Mouse (Mus musculus): Measurements from ENCODE around the gene Kctd2. TPM values are rescaled to one million over a fixed set of nuclear protein-coding genes. Genes with fewer than 3 reads are reported as not detected.
"Not testable (repeated sequence)": the region's sequence is repeated elsewhere in the genome, so short reads cannot be mapped to it uniquely, and the experiment has no call there.

Kctd2 gene
- polyA plus RNA-seq, 1 experiment from 2014 or later, result 22.7 TPM

DNA sequence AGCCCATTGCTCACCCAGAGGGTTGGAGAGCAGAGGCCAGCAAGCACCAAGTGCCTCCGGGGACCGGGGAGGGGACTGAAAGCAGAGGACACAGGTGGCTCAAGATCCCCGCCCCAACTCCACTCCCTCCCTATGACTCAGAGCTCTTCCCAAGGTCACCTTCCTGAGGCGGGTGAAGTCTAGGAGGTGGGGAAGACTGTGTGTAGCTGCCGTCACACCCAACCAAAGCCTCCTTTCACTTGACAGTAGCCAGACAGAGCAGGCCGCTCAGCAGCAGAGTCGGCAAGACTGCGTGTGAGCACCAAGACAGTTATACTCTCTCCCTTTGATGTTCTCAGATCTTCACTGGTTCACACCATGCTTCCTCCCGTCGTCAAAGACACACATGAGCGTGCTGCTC is 43.5 kb downstream of the Kctd2 start:
- no peaks in the 10 kb centered on the region for H3K36me3 ChIP-seq (ENCODE audit: control insufficient read depth, insufficient read depth, low read length)
- no peaks in the 10 kb centered on the region for H3K9me3 ChIP-seq (ENCODE audit: control insufficient read depth, low read length)
- whole genome bisulfite sequencing, result 51% methylated on average over 11 of the region's 11 CpGs
- peak overlapping the region; percentile 42; the same call in 1 of the 2 replicates for H3K27ac ChIP-seq (ENCODE audit: low read depth, low read length)
- H3K9ac ChIP-seq (ENCODE audit: low read depth, low read length), result no peak overlapping the region
- peak overlapping the region; percentile 22 for H3K4me2 ChIP-seq (replicated peaks; ENCODE audit: low read depth, low read length)
- H3K4me1 ChIP-seq (ENCODE audit: control insufficient read depth, insufficient read depth, low read length), result peaks cover 7% of the 10 kb centered on the region
- H3K4me3 ChIP-seq (ENCODE audit: low read length), result peak overlapping the region; percentile 17; the same call in 1 of the 2 replicates
- H3K27me3 ChIP-seq (ENCODE audit: control insufficient read depth, insufficient read depth, low read length), result no peaks in the 10 kb centered on the region
- no peak for ATAC-seq (ENCODE audit: low FRiP score, low TSS enrichment)

DNA sequence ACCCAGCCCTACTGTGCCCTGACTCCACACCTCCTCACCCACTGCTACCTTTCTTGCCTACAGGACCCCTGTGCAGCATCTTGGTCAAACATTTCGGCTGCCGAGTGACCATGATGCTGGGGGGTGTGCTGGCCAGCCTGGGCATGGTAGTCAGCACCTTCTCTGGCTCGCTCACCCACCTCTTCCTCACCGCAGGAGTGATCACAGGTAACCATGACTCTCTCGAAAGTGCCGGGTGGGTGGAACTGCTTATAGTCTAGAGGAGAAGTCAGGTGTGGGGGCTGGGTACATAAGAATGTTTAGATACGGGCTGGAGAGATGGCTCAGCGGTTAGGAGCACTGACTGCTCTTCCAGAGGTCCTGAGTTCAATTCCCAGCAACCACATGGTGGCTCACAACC is 44.9 kb downstream of the Kctd2 start:
- peaks cover 7% of the 10 kb centered on the region for H3K4me1 ChIP-seq (ENCODE audit: control insufficient read depth, insufficient read depth, low read length)
- no peak overlapping the region for H3K27ac ChIP-seq (ENCODE audit: low read depth, low read length)
- no peaks in the 10 kb centered on the region for H3K9me3 ChIP-seq (ENCODE audit: control insufficient read depth, low read length)
- ATAC-seq (ENCODE audit: low FRiP score, low TSS enrichment), result no peak
- no peak overlapping the region for H3K4me2 ChIP-seq (replicated peaks; ENCODE audit: low read depth, low read length)
- 88% methylated on average over 8 of the region's 8 CpGs for WGBS
- H3K4me3 ChIP-seq (ENCODE audit: low read length), result no peak overlapping the region
- no peak overlapping the region for H3K9ac ChIP-seq (ENCODE audit: low read depth, low read length)
- H3K36me3 ChIP-seq (ENCODE audit: control insufficient read depth, insufficient read depth, low read length), result no peaks in the 10 kb centered on the region
- no peaks in the 10 kb centered on the region for H3K27me3 ChIP-seq (ENCODE audit: control insufficient read depth, insufficient read depth, low read length)

DNA sequence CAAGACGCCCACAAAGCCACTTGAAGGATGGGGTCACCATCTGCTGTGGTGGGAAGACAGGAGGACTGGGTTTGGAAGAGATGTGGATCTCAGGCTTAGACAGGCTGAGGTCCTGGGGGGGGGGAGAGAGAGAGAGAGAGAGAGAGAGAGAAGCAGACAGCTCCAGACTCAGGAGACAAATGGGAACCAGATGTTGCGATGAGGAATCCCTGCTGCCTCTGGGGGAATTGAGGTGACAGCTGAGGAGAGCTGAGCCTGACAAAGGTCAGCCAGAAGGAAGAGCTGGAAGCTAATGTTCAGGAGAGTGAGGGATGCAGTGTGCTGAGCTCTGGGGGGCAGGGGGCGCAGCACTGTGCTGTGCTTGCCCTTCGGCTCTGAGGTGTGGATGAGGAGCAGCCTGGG is 47.3 kb downstream of the Kctd2 start:
- no peaks in the 10 kb centered on the region for H3K9me3 ChIP-seq (ENCODE audit: control insufficient read depth, low read length)
- H3K36me3 ChIP-seq (ENCODE audit: control insufficient read depth, insufficient read depth, low read length), result no peaks in the 10 kb centered on the region
- H3K27ac ChIP-seq (ENCODE audit: low read depth, low read length), result no peak overlapping the region
- no peak overlapping the region for H3K9ac ChIP-seq (ENCODE audit: low read depth, low read length)
- peaks cover 4% of the 10 kb centered on the region for H3K4me1 ChIP-seq (ENCODE audit: control insufficient read depth, insufficient read depth, low read length)
- H3K4me2 ChIP-seq (replicated peaks; ENCODE audit: low read depth, low read length), result no peak overlapping the region
- ATAC-seq (ENCODE audit: low FRiP score, low TSS enrichment), result peak; percentile 29
- H3K27me3 ChIP-seq (ENCODE audit: control insufficient read depth, insufficient read depth, low read length), result no peaks in the 10 kb centered on the region
- no peak overlapping the region for H3K4me3 ChIP-seq (ENCODE audit: low read length)
- whole genome bisulfite sequencing, result 16% methylated on average over 4 of the region's 4 CpGs

DNA sequence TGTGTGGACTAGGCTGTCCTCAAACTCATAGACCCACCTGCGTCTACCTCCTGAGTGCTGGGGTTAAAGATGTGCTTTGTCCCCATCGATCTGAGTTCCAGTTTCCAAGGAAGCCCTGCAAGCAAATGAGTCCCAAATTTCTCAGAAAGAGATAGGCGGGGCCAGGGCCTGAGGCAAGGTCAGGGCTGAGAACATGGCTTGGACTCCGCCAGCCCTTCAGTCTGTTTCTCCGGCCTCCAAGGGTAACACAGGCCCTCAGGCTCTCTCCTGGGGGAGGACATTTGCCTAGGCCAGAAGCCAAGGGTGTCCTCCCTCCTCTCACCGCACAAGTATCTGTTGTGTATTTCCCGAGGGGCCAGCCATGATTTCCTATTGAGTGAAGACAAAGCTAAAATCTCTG is 52.3 kb downstream of the Kctd2 start:
- no peak overlapping the region for H3K27ac ChIP-seq (ENCODE audit: low read depth, low read length)
- H3K4me1 ChIP-seq (ENCODE audit: control insufficient read depth, insufficient read depth, low read length), result peaks cover 29% of the 10 kb centered on the region
- WGBS, result 85% methylated on average over 7 of the region's 7 CpGs
- H3K9ac ChIP-seq (ENCODE audit: low read depth, low read length), result no peak overlapping the region
- H3K36me3 ChIP-seq (ENCODE audit: control insufficient read depth, insufficient read depth, low read length), result no peaks in the 10 kb centered on the region
- no peaks in the 10 kb centered on the region for H3K27me3 ChIP-seq (ENCODE audit: control insufficient read depth, insufficient read depth, low read length)
- no peak overlapping the region for H3K4me3 ChIP-seq (ENCODE audit: low read length)
- no peaks in the 10 kb centered on the region for H3K9me3 ChIP-seq (ENCODE audit: control insufficient read depth, low read length)
- no peak overlapping the region for H3K4me2 ChIP-seq (replicated peaks; ENCODE audit: low read depth, low read length)
- no peak for ATAC-seq (ENCODE audit: low FRiP score, low TSS enrichment)

DNA sequence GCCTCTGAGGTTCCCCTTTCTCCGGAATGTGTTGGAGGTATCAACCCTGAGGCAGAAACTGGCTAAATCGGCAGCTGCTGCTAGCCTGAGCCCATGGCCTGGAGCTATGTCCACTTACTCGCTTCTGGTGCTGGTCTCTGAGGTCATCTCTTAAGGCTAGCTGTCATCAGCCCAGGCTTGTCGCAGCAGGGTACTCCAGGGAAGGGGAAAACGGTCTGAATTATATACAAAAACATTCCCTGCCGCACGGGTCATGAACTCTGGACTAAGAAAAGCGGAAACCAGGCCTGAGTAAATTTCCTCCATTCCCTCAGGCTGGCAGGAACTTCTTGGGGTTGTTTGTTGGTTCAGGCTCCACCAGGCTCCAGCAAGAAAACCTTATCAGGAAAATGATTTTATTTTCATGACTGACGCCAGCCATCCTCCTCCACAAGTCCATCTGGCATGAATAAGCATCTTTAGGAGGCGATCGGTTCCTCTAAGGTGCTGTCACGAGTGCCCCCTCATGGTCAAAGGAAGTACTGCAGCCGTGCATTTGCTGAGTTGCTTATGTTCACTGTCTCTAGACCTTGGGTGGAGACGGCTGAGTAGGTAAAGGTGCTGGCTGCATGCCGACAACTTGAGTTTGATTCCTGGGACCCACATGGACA is 53.8 kb downstream of the Kctd2 start:
- Histone ChIP-seq H3K4me1 (ENCODE audit: control insufficient read depth, insufficient read depth, low read length) (peaks cover 26% of the 10 kb centered on the region), H3K4me3 (ENCODE audit: low read length) (no peak overlapping the region), H3K36me3 (ENCODE audit: control insufficient read depth, insufficient read depth, low read length) (no peaks in the 10 kb centered on the region), H3K9ac (ENCODE audit: low read depth, low read length) (no peak overlapping the region), H3K9me3 (ENCODE audit: control insufficient read depth, low read length) (no peaks in the 10 kb centered on the region), H3K4me2 (replicated peaks; ENCODE audit: low read depth, low read length) (peak overlapping the region; percentile 0; the same call in 1 of the 2 replicates), H3K27me3 (ENCODE audit: control insufficient read depth, insufficient read depth, low read length) (no peaks in the 10 kb centered on the region), H3K27ac (ENCODE audit: low read depth, low read length) (peak overlapping the region; percentile 65)
- 6% methylated on average over 15 of the region's 15 CpGs for WGBS
- peak; percentile 49 for ATAC-seq (ENCODE audit: low FRiP score, low TSS enrichment)

DNA sequence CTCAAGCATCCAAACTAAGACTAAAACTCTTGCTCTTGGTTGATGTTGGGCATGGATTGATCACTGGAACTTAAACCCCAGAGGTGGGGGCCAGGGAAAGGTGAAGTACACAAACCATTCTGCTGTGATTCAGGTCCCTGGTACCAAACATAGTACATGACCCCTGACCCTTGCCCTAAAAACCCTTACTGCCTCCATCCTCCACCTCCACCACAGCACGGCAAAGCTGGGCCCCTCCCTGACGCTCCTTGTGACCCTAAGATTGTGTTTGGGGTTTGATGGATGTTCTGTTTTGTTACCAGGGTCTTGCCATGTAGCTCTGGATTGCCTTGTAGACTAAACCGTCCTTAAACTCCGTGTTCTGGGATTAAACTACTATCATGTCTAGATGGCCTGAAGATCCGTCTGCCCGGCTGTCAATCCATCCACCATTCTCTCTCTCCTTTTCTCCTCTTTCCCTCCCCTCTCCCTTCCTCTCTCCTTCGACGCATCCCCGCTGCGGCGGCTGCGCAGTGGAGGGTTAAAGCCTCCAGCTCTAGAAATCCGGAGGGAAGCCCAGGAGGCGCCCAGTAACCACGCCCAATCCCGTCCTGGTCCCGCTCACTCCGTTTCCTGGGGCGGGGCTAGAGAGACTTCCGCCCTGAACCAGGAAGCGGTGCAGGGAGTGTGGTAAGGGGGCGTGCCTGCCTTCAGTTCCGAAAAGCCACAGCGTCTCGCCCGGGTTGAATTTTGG is 55.3 kb downstream of the Kctd2 start, which contains the start of gene Armc7:
Armc7 (plus strand) TSS at position 643 of the 733 bp plus-strand sequence.
- H3K9ac ChIP-seq (ENCODE audit: low read depth, low read length), result peak within 1 kb of the TSS; percentile 80
- peak within 1 kb of the TSS; percentile 89 for H3K4me2 ChIP-seq (replicated peaks; ENCODE audit: low read depth, low read length)
- H3K4me1 ChIP-seq (ENCODE audit: control insufficient read depth, insufficient read depth, low read length), result peaks cover 26% of the 10 kb centered on the region
- H3K27me3 ChIP-seq (ENCODE audit: control insufficient read depth, insufficient read depth, low read length), result no peaks in the 10 kb centered on the region
- peak within 1 kb of the TSS; percentile 94 for H3K4me3 ChIP-seq (ENCODE audit: low read length)
- H3K36me3 ChIP-seq (ENCODE audit: control insufficient read depth, insufficient read depth, low read length), result peaks cover 8% of the 10 kb centered on the region; the same call in 1 of the 2 replicates
- under 1% methylated on average over 26 of the region's 26 CpGs for WGBS
- ATAC-seq (ENCODE audit: low FRiP score, low TSS enrichment), result peak; percentile 97
- H3K9me3 ChIP-seq (ENCODE audit: control insufficient read depth, low read length), result no peaks in the 10 kb centered on the region
- peak within 1 kb of the TSS; percentile 78; the same call in 1 of the 2 replicates for H3K27ac ChIP-seq (ENCODE audit: low read depth, low read length)

DNA sequence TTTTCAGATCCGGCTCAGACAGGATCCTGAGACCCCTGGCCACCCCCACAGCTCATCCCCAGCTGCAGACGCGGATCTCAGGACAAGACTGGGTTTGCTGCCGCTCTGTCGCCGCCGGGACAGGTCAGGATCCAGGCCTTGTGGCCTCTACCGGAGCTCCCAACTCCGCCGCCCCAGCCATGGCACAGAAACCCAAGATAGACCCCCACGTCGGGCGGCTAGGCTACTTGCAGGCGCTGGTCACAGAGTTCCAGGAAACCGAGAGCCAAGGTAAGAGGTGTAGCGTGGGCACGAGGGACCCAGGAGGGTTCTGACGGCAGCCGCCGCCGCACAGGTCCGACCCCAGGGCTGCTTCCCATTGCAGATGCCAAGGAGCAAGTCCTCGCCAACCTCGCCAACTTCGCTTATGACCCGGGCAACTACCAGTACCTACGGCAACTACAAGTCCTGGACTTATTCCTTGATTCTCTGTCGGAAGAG is 55.9 kb downstream of the Kctd2 start:
- H3K4me2 ChIP-seq (replicated peaks; ENCODE audit: low read depth, low read length), result peak overlapping the region; percentile 89
- peak overlapping the region; percentile 94 for H3K4me3 ChIP-seq (ENCODE audit: low read length)
- 5% methylated on average over 28 of the region's 28 CpGs for WGBS
- H3K27ac ChIP-seq (ENCODE audit: low read depth, low read length), result no peak overlapping the region
- peaks cover 8% of the 10 kb centered on the region; the same call in 1 of the 2 replicates for H3K36me3 ChIP-seq (ENCODE audit: control insufficient read depth, insufficient read depth, low read length)
- no peaks in the 10 kb centered on the region for H3K27me3 ChIP-seq (ENCODE audit: control insufficient read depth, insufficient read depth, low read length)
- peaks cover 26% of the 10 kb centered on the region for H3K4me1 ChIP-seq (ENCODE audit: control insufficient read depth, insufficient read depth, low read length)
- peak; percentile 23 for ATAC-seq (ENCODE audit: low FRiP score, low TSS enrichment)
- no peaks in the 10 kb centered on the region for H3K9me3 ChIP-seq (ENCODE audit: control insufficient read depth, low read length)
- peak overlapping the region; percentile 80 for H3K9ac ChIP-seq (ENCODE audit: low read depth, low read length)

DNA sequence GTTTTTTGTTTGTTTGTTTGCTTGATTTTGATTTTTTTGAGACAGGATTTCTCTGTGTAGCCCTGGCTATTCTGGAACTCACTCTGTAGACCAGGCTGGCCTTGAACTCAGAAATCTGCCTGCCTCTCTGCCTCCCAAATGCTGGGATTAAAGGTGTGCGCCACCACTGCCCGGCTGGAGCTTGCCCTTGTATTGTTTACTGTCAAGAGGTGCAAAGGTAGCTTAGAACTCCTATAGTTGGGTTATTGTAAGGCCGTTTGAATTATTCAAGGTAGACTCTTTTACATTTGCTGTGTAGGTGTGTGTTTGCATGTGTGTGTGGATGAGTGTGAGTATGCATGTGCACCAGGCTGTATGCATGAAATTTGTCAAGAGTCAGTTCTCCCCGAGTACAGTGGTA is 56.7 kb downstream of the Kctd2 start:
- Histone ChIP-seq H3K4me1 (ENCODE audit: control insufficient read depth, insufficient read depth, low read length) (peaks cover 26% of the 10 kb centered on the region), H3K4me2 (replicated peaks; ENCODE audit: low read depth, low read length) (peak overlapping the region; percentile 89; the same call in 1 of the 2 replicates), H3K4me3 (ENCODE audit: low read length) (peak overlapping the region; percentile 94; the same call in 1 of the 2 replicates)
- not testable (repeated sequence) for H3K9me3 ChIP-seq (ENCODE audit: control insufficient read depth, low read length); H3K9ac ChIP-seq (ENCODE audit: low read depth, low read length); H3K27me3 ChIP-seq (ENCODE audit: control insufficient read depth, insufficient read depth, low read length); H3K27ac ChIP-seq (ENCODE audit: low read depth, low read length); H3K36me3 ChIP-seq (ENCODE audit: control insufficient read depth, insufficient read depth, low read length); ATAC-seq (ENCODE audit: low FRiP score, low TSS enrichment)
- WGBS, result 87% methylated on average over 4 of the region's 4 CpGs

DNA sequence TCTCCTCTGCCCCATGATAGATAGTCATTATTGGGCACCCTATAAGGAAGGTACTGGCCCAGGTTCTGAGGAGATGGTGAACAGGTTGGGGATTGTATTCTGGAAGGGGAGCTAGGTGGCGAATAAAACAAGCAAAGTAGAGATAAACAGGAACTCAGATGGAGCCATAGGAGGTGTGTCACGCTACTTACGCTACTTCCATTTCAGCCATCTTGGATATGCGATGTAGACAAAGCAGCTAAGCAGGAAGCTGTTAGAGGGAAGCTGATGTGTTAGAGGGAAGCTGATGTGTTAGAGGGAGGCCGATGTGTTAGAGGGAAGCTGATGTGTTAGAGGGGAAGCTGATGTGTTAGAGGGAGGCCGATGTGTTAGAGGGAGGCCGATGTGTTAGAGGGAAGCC is 57.5 kb downstream of the Kctd2 start:
- not testable (repeated sequence) for H3K9ac ChIP-seq (ENCODE audit: low read depth, low read length); H3K27me3 ChIP-seq (ENCODE audit: control insufficient read depth, insufficient read depth, low read length); H3K27ac ChIP-seq (ENCODE audit: low read depth, low read length); ATAC-seq (ENCODE audit: low FRiP score, low TSS enrichment); H3K9me3 ChIP-seq (ENCODE audit: control insufficient read depth, low read length); H3K4me2 ChIP-seq (replicated peaks; ENCODE audit: low read depth, low read length); H3K36me3 ChIP-seq (ENCODE audit: control insufficient read depth, insufficient read depth, low read length); H3K4me3 ChIP-seq (ENCODE audit: low read length)
- WGBS, result 88% methylated on average over 7 of the region's 7 CpGs
- peaks cover 26% of the 10 kb centered on the region for H3K4me1 ChIP-seq (ENCODE audit: control insufficient read depth, insufficient read depth, low read length)

Measured in kidney, embryonic 14.5 days (tissue).